Mouse (Mus musculus): ENCODE measurements around the gene Aspg. TPM values are rescaled to one million over a fixed set of nuclear protein-coding genes. Genes with fewer than 3 reads are reported as not detected.
A peak's percentile ranks its signal among the peaks of the same experiment; 100 is the strongest.

The Aspg gene
- polyA plus RNA-seq (2015; fragmentation: Nextera tagmentation; extraction: Ambion mirVana) = 0.57 and 1.4 TPM in 2 replicates

DNA sequence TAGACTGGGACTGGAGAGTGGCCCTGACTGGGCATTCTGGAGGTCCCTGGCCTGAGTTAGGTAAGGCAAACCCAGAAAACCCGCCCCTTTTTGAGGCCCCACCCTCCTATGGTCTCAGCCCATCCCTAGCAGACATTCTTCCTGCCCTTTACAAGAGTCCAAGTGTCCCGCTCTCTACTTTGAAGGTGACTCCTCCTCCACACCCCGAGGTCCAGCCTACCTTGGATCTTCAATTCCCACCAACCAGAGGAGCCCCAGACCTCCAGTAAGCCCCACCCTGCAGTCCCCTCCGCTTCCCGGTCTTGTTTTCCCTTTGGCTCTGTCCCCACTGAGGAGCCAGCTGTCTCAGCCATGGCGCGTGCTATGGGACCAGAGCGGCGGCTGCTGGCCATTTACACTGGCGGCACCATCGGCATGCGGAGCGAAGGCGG is at the start of gene Aspg:
TSS of gene Aspg (plus strand) at position 139 of the 431 bp plus-strand sequence.

GRCm38 (mm10) chr12:112145875-112146651 is 39.6 kb downstream of the Aspg start, which contains the start of gene Kif26a:
Gene Kif26a, plus strand, starts transcription at chr12:112146208.

MicroRNAs within 50 kb of the gene (microRNA counts, 519-probe panel; counts per million panel counts)
- 40.5 counts per million for microRNA mmu-miR-203

Small RNA genes within 50 kb of the gene (microRNA-seq; reads per million reads assigned to microRNA genes)
- 494 reads per million, percentile 67 among the genes with 10 or more reads in this experiment for gene Mir203
- not detected for gene Mir3073a
- gene Mir3073b = not detected

Other genes with a start within 250 kb of the Aspg start
- 34.5 and 35.6 TPM in 2 replicates for gene Ppp1r13b, start 198.6 kb upstream of the Aspg start, polyA plus RNA-seq (2015; fragmentation: Nextera tagmentation; extraction: Ambion mirVana)
- gene Atp5mpl, start 139.7 kb upstream of the Aspg start, polyA plus RNA-seq (2015; fragmentation: Nextera tagmentation; extraction: Ambion mirVana) = 1,081 and 1,190 TPM in 2 replicates
- 0.14 and 0.19 TPM in 2 replicates for gene Tdrd9, start 135.1 kb upstream of the Aspg start, polyA plus RNA-seq (2015; fragmentation: Nextera tagmentation; extraction: Ambion mirVana)
- not detected in 2 replicates for gene Rd3l, start 125.4 kb upstream of the Aspg start, polyA plus RNA-seq (2015; fragmentation: Nextera tagmentation; extraction: Ambion mirVana)
- gene Kif26a, start 39.5 kb downstream of the Aspg start, polyA plus RNA-seq (2015; fragmentation: Nextera tagmentation; extraction: Ambion mirVana) = 1.9 and 2.2 TPM in 2 replicates